Mouse (Mus musculus) kidney, adult 2 months (tissue): ENCODE results near the gene Clta.

Source experiments
- CTCF ChIP-seq: fragments of 200-500 bp; conservative IDR thresholded peaks from 2 replicates; pipeline ENCODE4 v1.5.1; 2011; ENCODE audit warnings: low read depth, mild to moderate bottlenecking, control low read depth, low read length, moderate library complexity, mixed read lengths; ENCODE audit not compliant: insufficient read depth, insufficient read length
- POLR2A ChIP-seq: fragments of 200-500 bp; IDR thresholded peaks from one replicate; pipeline ENCODE4 v1.6.1; 2011; ENCODE audit warnings: low read depth, low read length, control low read depth

DNA sequence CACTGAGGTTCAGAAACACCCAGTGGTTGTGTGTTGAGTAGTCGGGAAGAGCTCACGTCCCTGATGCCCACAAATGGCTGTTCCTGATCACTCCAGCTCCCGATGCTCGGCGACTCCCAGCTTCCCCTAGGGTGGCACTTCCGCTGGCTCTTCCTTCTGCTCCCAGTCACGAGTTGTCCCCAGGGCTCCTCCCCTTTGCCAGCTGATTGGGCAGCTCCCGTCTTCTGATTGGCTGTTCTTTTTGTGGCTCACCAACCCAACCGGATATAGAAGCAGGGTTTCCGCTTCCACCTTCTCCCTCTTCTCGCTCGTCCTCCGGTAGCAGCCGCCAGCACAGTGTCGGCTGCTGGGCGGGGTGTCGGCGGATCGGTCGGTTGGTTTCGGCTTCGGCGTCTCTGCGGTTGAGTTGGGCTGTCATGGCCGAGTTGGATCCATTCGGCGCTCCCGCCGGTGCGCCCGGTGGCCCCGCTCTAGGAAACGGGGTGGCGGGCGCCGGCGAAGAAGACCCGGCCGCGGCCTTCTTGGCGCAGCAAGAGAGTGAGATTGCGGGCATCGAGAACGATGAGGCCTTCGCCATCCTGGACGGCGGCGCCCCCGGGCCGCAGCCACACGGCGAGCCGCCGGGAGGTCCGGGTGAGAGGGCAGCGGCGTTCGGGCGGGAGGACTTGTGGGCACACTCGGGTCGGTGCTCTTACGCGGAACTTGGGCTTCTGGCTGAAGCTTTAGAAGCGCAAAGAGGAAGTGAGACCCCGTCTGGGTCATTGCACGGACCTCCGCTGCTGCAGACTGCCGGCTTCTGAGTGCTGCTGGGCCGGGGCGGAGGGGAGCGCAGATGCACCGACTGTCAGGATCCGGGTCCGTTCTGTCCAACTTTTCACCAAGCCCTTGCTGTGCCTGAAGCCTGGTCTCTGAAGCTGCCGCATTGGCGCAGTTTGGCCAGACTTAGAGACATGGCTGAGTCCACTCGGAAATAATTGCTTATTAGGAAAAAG is 8.4 kb downstream of the Clta start:
- no peak for TF ChIP-seq CTCF
- TF ChIP-seq POLR2A, result peak; percentile 81
